Mouse (Mus musculus): ENCODE measurements at regions not wholly inside any gene's neighbourhood (a gene's known extent, or its start where the extent isn't known, plus 50 kb on each side); places are given as distances from the start of the nearest gene placed in this dataset.

GRCm38 (mm10) chr9:115858848-115859247 is 50.4 kb upstream of the Gadl1 start:
- TF ChIP-seq POLR2A (IDR thresholded peaks at IDR 0.05; ENCODE audit: insufficient read length, low read depth) = no peak
- TF ChIP-seq MAX (IDR thresholded peaks at IDR 0.05; ENCODE audit: low read depth) = no peak
- TF ChIP-seq USF1 (IDR thresholded peaks at IDR 0.05; ENCODE audit: low read depth) = no peak
- no peak for TF ChIP-seq E2F4 (IDR thresholded peaks at IDR 0.05; ENCODE audit: insufficient read depth)
- TF ChIP-seq REST (IDR thresholded peaks at IDR 0.05; ENCODE audit: insufficient read depth, insufficient read length) = no peak
- no peak for TF ChIP-seq CEBPB (IDR thresholded peaks at IDR 0.05; ENCODE audit: insufficient read depth, poor library complexity, severe bottlenecking)
- TF ChIP-seq POLR2AphosphoS2 (IDR thresholded peaks at IDR 0.05; ENCODE audit: insufficient read length, low read depth) = no peak
- no peak for TF ChIP-seq MYOG (IDR thresholded peaks at IDR 0.05; ENCODE audit: control insufficient read depth in 1 of 3, insufficient read depth in 1 of 3, insufficient read length in 2 of 3, low read depth in 2 of 3)
- TF ChIP-seq TCF12 (IDR thresholded peaks at IDR 0.05; ENCODE audit: insufficient read depth, poor library complexity, severe bottlenecking) = no peak
- no peak for TF ChIP-seq MYOD1 (IDR thresholded peaks at IDR 0.05; ENCODE audit: control insufficient read depth in 1 of 3, insufficient read length in 2 of 3, low read depth in 2 of 3)
- no peak for TF ChIP-seq SRF (IDR thresholded peaks at IDR 0.05; ENCODE audit: control insufficient read depth, insufficient read length, low read depth)

Data from myocyte (in vitro differentiated cells).